Mouse (Mus musculus): ENCODE measurements at regions not wholly inside any gene's neighbourhood (a gene's known extent, or its start where the extent isn't known, plus 50 kb on each side); places are given as distances from the start of the nearest gene placed in this dataset.
A peak's percentile ranks its signal among the peaks of the same experiment; 100 is the strongest.
"Not testable (repeated sequence)": the region's sequence is repeated elsewhere in the genome, so short reads cannot be mapped to it uniquely, and the experiment has no call there.

DNA sequence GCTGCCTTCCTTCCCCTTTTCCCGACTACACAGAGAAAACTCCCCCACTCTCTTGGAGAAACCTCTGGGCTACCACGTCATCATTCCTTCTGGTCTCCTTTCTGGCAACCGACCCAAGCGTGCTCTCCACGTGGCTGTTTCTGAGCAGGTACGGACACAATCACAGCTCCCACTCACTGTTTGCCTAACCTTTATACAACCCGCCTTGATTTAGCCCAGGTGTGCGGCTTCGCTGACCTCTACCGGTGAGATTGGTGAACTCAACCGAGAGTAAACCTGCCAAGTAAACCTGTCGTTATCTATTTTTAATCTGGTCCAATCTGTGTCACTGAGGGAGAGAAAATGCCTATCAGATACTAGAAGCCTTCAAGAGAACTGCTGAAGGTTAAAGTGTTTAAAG, 142.7 kb upstream of the Gnai1 start:
- DNase-seq (ENCODE audit: extremely low spot score in 1 of 2, low spot score in 1 of 2): no peak

DNA sequence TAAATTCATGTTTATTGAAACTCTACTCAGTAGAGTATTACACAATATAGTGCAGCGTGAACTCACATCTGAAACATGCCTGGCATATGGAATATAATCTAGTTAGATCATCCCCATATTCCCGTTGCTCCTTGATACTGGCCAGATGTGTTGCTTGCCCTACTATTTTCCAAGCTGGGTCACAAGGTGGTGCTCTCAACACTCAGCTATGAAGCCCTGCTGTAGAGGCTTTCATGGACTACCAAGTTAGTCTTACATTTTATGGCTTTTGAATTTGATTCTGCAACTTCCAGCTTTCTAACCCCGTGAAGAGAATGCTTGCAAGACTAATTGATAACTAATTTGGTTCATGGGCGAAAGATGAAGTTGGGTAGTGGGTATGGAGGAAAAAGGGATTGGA, 134.2 kb upstream of the Gnai1 start:
- no peak for DNase-seq (ENCODE audit: extremely low spot score in 1 of 2, low spot score in 1 of 2)

DNA sequence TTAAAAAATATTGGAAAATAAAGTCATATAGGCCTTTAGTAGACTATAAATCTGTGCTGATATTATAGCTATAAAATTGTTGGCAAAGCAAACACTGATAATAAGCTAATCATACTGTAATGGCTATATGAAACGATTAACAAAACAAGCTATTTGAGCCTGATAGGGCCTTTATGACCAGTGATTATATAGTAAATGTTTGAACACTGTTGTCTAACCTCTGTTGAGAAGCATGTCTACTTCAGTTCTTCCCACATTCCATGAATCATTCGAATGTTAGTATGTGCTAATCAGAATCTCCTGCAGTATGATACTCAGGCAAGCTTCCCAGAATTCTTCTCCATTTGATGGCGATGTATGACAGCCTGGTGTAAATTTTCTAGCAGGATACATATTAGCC, 129.6 kb upstream of the Gnai1 start:
- DNase-seq (ENCODE audit: extremely low spot score in 1 of 2, low spot score in 1 of 2): no peak

- DNase-seq (ENCODE audit: extremely low spot score in 1 of 2, low spot score in 1 of 2): no peak
Measured at GRCm38 (mm10) chr5:18487076-18487772, 127.1 kb upstream of the Gnai1 start.

- DNase-seq (ENCODE audit: extremely low spot score in 1 of 2, low spot score in 1 of 2): no peak
Measured at GRCm38 (mm10) chr5:18484376-18484775, 124.2 kb upstream of the Gnai1 start.

GRCm38 (mm10) chr5:18478420-18478819, 118.3 kb upstream of the Gnai1 start:
- DNase-seq (ENCODE audit: extremely low spot score in 1 of 2, low spot score in 1 of 2): no peak

- no peak for DNase-seq (ENCODE audit: extremely low spot score in 1 of 2, low spot score in 1 of 2)
Measured at GRCm38 (mm10) chr5:18477372-18478017, 117.3 kb upstream of the Gnai1 start.

DNA sequence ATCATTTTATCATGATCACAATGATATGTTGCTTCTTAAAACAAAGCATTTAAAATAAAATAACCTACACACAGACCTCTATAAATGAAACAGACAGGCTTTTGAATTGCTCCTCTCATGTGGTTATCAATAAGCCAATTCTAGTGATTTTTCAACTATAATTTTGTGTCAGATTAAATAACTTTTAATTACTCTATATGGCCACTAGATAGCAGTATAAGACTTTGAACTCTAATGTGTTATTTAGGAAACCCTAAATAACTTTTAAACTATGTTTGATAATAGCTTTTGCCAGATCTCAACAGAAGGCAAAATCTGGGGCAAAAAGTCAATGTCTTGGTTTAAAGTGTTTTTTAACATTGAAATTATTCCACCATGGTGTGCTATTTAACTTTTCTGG, 112.0 kb upstream of the Gnai1 start:
- no peak for DNase-seq (ENCODE audit: extremely low spot score in 1 of 2, low spot score in 1 of 2)

- DNase-seq (ENCODE audit: extremely low spot score in 1 of 2, low spot score in 1 of 2): no peak
Measured at GRCm38 (mm10) chr5:18457771-18458170, 97.6 kb upstream of the Gnai1 start.

DNA sequence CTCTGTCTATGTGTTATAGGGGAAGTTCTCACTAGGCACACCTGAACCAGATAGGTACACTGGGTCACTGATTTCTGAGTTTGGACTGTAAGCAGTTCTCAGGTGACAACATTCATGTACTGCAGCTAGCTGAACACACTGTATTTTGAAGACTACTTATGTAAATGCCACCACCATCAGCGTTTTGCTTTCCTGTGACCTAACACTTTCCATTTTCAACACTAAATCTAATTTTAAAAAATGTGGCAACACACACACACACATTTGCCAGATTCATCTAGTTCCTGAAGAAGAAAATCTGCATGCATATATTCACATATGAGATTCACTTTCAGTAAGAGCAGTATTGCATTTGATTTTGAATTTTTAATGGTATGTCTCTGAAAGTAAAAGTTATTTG, 96.0 kb upstream of the Gnai1 start:
- no peak for DNase-seq (ENCODE audit: extremely low spot score in 1 of 2, low spot score in 1 of 2)

DNA sequence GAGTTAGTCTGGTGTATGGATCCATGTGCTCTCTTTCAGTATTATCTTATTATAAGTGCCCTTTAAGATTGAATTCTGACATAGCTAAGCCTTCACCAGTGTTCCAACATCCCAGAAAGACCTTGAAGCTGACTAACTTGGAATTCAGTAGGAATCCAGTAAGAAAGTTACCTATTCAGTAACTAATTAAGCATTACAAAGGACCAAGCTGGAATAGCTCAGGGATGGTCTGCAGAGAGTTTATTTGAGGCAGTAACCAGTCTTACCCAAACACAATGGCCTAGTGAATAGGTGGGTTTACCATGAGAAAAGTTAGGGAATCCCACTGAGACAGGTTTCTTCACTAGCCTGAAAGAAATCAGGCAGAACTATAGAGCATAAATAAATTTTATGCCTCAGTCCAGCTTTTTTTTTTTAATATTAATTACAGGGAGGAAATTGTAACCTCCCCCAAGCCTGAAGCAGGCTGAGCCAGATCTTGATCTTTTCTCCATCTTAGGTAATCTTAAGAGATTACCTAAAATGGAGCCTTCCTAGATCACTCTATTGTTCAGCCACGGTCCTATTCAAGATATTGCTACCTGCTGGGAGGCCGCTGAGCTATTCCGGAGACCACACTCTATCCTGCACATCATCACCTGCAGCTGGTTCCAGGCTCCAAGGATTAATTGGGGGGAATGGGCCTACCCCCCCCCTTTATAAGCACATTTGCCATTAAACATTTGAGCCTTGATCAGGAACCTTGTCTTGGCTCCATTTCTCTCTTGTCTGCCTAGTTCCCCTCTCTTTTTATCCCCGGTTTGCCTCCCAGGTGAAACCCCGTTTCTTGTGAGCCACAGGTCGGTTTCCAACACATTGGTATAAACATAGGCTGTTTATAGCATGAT, 93.0 kb upstream of the Gnai1 start:
- not testable (repeated sequence) for DNase-seq (ENCODE audit: extremely low spot score in 1 of 2, low spot score in 1 of 2)

GRCm38 (mm10) chr5:18449261-18449660, 89.1 kb upstream of the Gnai1 start:
- DNase-seq (ENCODE audit: extremely low spot score in 1 of 2, low spot score in 1 of 2): no peak

- DNase-seq (ENCODE audit: extremely low spot score in 1 of 2, low spot score in 1 of 2): no peak
Measured at GRCm38 (mm10) chr5:18448330-18448670, 88.1 kb upstream of the Gnai1 start.

GRCm38 (mm10) chr5:18447665-18448329, 87.6 kb upstream of the Gnai1 start:
- no peak for DNase-seq (ENCODE audit: extremely low spot score in 1 of 2, low spot score in 1 of 2)

GRCm38 (mm10) chr5:18445969-18446368, 85.8 kb upstream of the Gnai1 start:
- DNase-seq (ENCODE audit: extremely low spot score in 1 of 2, low spot score in 1 of 2): peak; percentile 22 to 84

DNA sequence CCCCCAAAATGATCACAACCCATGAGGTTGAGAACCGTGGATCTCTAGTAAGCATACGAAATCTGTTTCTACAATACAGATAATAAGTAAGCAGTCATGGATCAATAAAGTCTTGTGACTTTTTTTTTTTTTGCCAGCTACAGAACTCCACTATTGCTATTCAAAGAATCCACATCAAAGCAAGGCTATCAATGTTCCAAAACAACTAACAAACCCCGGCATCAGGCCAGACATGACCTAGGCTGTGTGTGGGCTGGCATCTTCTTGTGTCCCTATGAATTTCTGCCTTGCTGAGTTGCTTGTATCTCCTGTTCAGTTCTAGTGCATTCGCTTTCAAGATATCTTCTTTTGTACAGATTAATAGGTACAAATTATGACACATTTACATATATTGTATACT, 79.8 kb upstream of the Gnai1 start:
- DNase-seq (ENCODE audit: extremely low spot score in 1 of 2, low spot score in 1 of 2): no peak

DNA sequence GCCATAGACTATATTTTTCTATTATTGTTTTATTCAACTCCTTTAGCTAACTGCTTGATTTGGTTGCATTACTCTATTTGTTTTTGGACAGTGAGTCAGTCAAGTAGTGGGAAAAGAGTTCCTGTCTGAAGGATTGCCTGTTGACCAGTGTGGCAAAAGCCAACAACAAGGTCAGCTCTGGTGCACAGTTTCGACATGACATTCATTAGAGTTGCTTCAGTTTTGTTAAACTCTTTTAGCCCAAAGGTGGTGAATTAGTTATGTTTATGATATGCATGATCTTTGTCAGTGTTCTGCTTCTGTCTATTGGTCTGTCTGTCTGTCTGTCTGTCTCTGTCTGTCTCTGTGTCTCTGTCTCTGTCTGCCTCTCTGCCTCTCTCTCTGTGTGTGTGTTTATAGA, 79.1 kb upstream of the Gnai1 start:
- DNase-seq (ENCODE audit: extremely low spot score in 1 of 2, low spot score in 1 of 2): no peak

DNA sequence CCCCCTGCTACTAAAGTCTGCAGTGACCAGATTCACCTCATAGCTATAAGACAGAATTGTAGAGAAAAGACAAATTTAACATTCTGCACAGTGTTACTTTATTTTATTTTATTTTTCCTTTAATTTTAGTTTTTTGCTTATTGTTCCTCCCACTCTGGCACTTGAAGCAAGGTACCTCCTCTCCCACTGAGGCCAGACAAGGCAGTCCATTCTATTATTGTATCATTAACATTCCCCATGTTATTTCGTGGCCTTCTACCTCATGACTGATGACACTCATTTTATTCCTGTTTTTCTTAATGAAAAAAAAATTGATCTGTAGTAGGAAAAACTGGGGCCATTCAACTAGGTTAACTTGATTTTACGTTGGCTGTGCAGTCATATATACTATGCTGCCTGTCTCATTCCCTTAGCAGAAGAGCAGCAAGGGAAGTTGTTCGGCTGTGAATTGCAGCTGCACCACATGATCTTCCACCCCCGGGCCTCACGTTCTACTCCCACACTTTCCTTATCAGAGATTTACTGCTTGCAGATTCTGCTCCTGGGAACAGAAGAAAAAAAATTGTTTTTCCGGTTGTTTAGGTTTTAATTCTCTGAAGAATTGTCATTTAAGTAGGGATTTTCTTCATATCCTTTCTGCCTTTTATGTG, 76.1 kb upstream of the Gnai1 start:
- no peak for DNase-seq (ENCODE audit: extremely low spot score in 1 of 2, low spot score in 1 of 2)

DNA sequence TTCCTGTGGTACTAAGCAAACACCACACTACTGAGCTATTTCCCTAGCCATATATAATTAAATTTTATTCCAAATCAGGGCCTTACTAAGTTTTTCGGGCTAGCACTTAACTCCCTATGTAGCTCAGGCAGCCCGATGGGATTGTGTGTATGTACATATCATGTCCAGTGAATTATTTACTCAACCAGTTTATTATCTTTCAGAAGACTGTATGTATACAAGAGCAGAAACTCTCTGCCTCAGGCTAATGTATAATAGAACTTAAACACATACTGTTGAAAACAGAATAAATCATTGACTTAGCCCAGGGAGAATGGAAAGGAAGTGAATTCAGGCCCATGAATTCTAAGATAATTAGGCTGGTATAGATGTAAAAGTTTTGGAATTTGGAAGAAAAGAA, 74.1 kb upstream of the Gnai1 start:
- no peak for DNase-seq (ENCODE audit: extremely low spot score in 1 of 2, low spot score in 1 of 2)

DNA sequence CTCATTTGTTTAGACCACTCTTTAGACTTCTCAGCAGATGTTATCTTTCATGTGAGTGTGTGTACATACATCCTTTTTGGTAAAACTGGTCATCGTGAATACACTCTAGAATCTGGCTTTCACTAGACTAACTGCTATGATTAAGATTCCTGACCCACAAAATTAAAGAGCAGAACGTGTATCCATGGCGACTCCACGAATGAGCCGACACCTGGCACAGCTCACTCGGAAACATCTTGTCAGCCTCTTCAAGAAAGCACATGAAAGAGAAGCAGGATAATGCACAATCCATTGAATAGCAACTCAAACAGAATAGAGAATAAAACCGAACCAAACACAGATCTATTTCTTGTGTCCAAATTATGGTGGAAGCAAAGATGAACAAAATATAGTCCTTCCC, 73.1 kb upstream of the Gnai1 start:
- DNase-seq (ENCODE audit: extremely low spot score in 1 of 2, low spot score in 1 of 2): no peak

DNA sequence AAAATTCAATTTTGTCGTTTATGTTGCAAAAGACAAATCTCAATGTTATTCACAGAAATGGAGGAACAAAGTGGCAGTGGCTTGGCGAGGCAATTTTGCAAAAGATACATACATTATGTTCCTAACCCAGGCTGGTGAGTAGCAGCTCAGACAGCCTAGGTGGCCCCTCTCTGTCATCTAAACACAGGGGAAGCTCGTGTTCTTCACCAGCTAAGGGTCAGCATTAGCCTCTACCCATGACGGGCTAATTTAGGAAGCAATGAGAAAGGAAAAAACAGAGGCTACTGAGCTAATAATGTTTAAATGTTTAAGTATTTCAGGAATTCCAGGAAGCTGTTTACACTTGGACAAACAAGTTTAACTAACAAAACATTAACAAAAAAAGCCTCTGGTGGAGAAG, 64.9 kb upstream of the Gnai1 start:
- DNase-seq (ENCODE audit: extremely low spot score in 1 of 2, low spot score in 1 of 2): no peak

Measured in layer of hippocampus, postnatal 25 days (tissue).